In genomic region chr1:73930411-73931134, GRCm38 (mm10) we compare ENCODE assay signal across 14 mouse cellular contexts.
DNase-seq lines count a peak whose midpoint lies in the region; ATAC-seq lines count a peak whose summit lies in the region.
"Had no signal": no experiment of that assay in that cellular context is flagged by ENCODE, and none has a peak within 500 bp of the region (broad histone marks: within the 10 kb centered on the region; RNA-seq: fewer than 3 reads in every experiment).

No protein-coding gene starts in this region.

- no peaks in the 10 kb centered on the region for H3K9me3 ChIP-seq in heart, embryonic 13.5 days
- H3K9me3 ChIP-seq in midbrain, embryonic 10.5 days (replicated peaks): no peaks in the 10 kb centered on the region
- H3K9me3 ChIP-seq: hindbrain, embryonic 10.5 days had no signal

- peak overlapping the region; percentile 90; the same call in 1 of the 2 replicates for H3K27ac ChIP-seq in heart, embryonic 13.5 days (replicated peaks)
- H3K27ac ChIP-seq in midbrain, embryonic 10.5 days (replicated peaks): no peak overlapping the region
- H3K27ac ChIP-seq: hindbrain, embryonic 10.5 days; liver, embryonic 14.5 days had no signal

- no peaks in the 10 kb centered on the region for H3K27me3 ChIP-seq in heart, embryonic 13.5 days (replicated peaks)
- H3K27me3 ChIP-seq in midbrain, embryonic 10.5 days (ENCODE audit: low read depth, poor library complexity, severe bottlenecking): no peaks in the 10 kb centered on the region

- 72% methylated on average over 8 of the region's 8 CpGs for WGBS in heart, embryonic 13.5 days
- whole genome bisulfite sequencing in midbrain, embryonic 10.5 days: 87% methylated on average over 8 of the region's 8 CpGs

- no peak overlapping the region for H3K9ac ChIP-seq in heart, embryonic 13.5 days
- H3K9ac ChIP-seq: liver, embryonic 14.5 days had no signal

- peaks cover 97% of the 10 kb centered on the region for H3K36me3 ChIP-seq in heart, embryonic 13.5 days
- no peaks in the 10 kb centered on the region for H3K36me3 ChIP-seq in midbrain, embryonic 10.5 days

- H3K4me1 ChIP-seq in heart, embryonic 13.5 days: peaks cover 61% of the 10 kb centered on the region
- peaks cover 24% of the 10 kb centered on the region for H3K4me1 ChIP-seq in midbrain, embryonic 10.5 days

- intact Hi-C loops in heart, postnatal 36 days (cut with DNase I): no loop called here

- H3K4me2 ChIP-seq in heart, embryonic 13.5 days: no peak overlapping the region

- no peak for DNase-seq in heart, postnatal 36 days
- peak; percentile 94 for DNase-seq in kidney, adult 11 months
- DNase-seq in kidney, postnatal 36 days: peak; percentile 88 to 95
- DNase-seq in adrenal gland, adult (ENCODE audit: inconsistent age in 2 of 2, low spot score in 1 of 2): no peak
- no peak for DNase-seq in midbrain, embryonic 10.5 days (ENCODE audit: low spot score)
- DNase-seq: adrenal gland, postnatal 25 days; B cell, adult 2 months; cerebellum, adult 11-12 months; gastrocnemius, postnatal 10 days had no signal

- no peak overlapping the region for H3K4me3 ChIP-seq in heart, embryonic 13.5 days
- H3K4me3 ChIP-seq in midbrain, embryonic 10.5 days: no peak overlapping the region
- H3K4me3 ChIP-seq: hindbrain, embryonic 10.5 days had no signal

- no peak for ATAC-seq in heart, embryonic 13.5 days (ENCODE audit: extremely low read depth, insufficient number of reproducible peaks, low FRiP score, low TSS enrichment)
- ATAC-seq in CD4-positive, CD25-positive, alpha-beta regulatory T cell, adult 4 months: peak; percentile 73
- no peak for ATAC-seq in megakaryocyte-erythroid progenitor cell, adult 5-6 weeks (replicated peaks; ENCODE audit: low FRiP score, low TSS enrichment, poor library complexity, severe bottlenecking)

Comparison
In these comparisons a context has a peak if more than half of its experiments do, and no peak if none do; other contexts are left out.
1. DNase-seq: peak in kidney, adult 11 months (single experiment) and kidney, postnatal 36 days (2 of 2); none in heart, postnatal 36 days (0 of 2), adrenal gland, adult (0 of 2) and midbrain, embryonic 10.5 days (single experiment).